In the genomic region with DNA sequence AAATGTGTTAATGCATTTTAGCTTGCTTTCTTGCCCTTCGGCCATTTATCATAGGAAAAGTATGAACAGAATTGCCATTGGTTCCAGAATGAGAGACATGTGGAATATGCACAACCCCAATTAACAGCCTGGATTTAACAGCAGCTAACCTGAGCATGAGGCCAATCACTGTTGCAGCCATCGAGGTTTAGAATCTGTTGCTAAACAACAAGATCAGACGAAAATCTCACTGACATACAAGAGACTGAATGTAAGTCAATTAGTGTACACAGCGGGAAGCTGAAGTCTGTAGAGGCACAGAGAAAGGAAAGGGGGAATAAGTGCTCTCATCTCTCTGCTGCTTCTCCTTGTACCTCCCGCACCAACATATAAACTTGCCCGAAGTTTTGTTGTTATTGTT, we compare ENCODE assay signal across 21 mouse cellular contexts. TPM values are rescaled to one million over a fixed set of nuclear protein-coding genes. Genes with fewer than 3 reads are reported as not detected.
"Had no signal": no experiment of that assay in that cellular context is flagged by ENCODE, and none has a peak within 500 bp of the region (broad histone marks: within the 10 kb centered on the region; RNA-seq: fewer than 3 reads in every experiment).

No protein-coding gene starts in this region.

- H3K9me3 ChIP-seq: lung, embryonic 15.5 days; midbrain, embryonic 12.5 days; neural tube, embryonic 12.5 days; stomach, embryonic 15.5 days had no signal

- H3K27ac ChIP-seq: lung, embryonic 15.5 days; macrophage; midbrain, embryonic 12.5 days; neural tube, embryonic 12.5 days; stomach, embryonic 15.5 days; stomach, postnatal 0 days had no signal

- ATAC-seq: liver, postnatal 0 days; lung, postnatal 0 days; midbrain, embryonic 16.5 days had no signal

- H3K36me3 ChIP-seq: lung, embryonic 15.5 days; midbrain, embryonic 12.5 days; neural tube, embryonic 12.5 days; stomach, embryonic 15.5 days had no signal

- H3K27me3 ChIP-seq: lung, embryonic 15.5 days; megakaryocyte, embryonic 14.5 days; midbrain, embryonic 12.5 days; neural tube, embryonic 12.5 days; stomach, embryonic 15.5 days had no signal

- H3K9ac ChIP-seq: liver, postnatal 0 days; lung, embryonic 15.5 days; midbrain, embryonic 12.5 days; neural tube, embryonic 12.5 days; stomach, embryonic 15.5 days had no signal

- H3K4me1 ChIP-seq: lung, embryonic 15.5 days; megakaryocyte, embryonic 14.5 days; midbrain, embryonic 12.5 days; neural tube, embryonic 12.5 days; stomach, embryonic 15.5 days had no signal

- DNase-seq: liver, postnatal 0 days; lung, adult 2 months; lung, postnatal 14 days; lung, postnatal 36 days; midbrain, embryonic 14.5 days; right cerebral cortex, postnatal 14 days; thymus, adult 2 months; thymus, postnatal 25 days; thymus, postnatal 4 days had no signal

- H3K4me2 ChIP-seq: lung, embryonic 15.5 days; midbrain, embryonic 12.5 days; neural tube, embryonic 12.5 days; stomach, embryonic 15.5 days had no signal

- H3K4me3 ChIP-seq: lung, embryonic 15.5 days; megakaryocyte, embryonic 14.5 days; midbrain, embryonic 12.5 days; neural tube, embryonic 12.5 days; stomach, embryonic 15.5 days had no signal

RNA-seq across cellular contexts. Expression of a gene that starts 46.1 kb away (rescaled TPM):
- total RNA-seq: megakaryocyte progenitor cell, adult 5-6 weeks; monocyte, adult 5-6 weeks; neutrophil, adult 5-6 weeks had no signal
- polyA plus RNA-seq: macrophage had no signal
